In genomic region chr10:84641576-84641975, GRCm38 (mm10) we compare ENCODE assay signal across 17 mouse cellular contexts. TPM values are rescaled to one million over a fixed set of nuclear protein-coding genes. Genes with fewer than 3 reads are reported as not detected.
A peak's percentile ranks its signal among the peaks of the same experiment; 100 is the strongest.
DNase-seq lines count a peak whose midpoint lies in the region; ATAC-seq and TF ChIP-seq lines count a peak whose summit lies in the region.
"Had no signal": no experiment of that assay in that cellular context is flagged by ENCODE, and none has a peak within 500 bp of the region (broad histone marks: within the 10 kb centered on the region; RNA-seq: fewer than 3 reads in every experiment).

No protein-coding gene starts in this region.

- dilution Hi-C loops in CH12.LX (cut with MboI; ENCODE audit: extremely low pct_ligation_motif_present, extremely low pct_unique_long_range_greater_than_20kb, low sequenced_read_pairs), result no loop called here

- TF ChIP-seq CTCF in heart, postnatal 0 days (IDR thresholded peaks at IDR 0.05; ENCODE audit: low read depth), result peak; percentile 55
- TF ChIP-seq CTCF in liver, embryonic 14.5 days (IDR thresholded peaks at IDR 0.05; ENCODE audit: low read depth), result peak; percentile 16; the same call in 1 of the 2 replicates
- peak in 1 of 2 experiments; percentile 39; a peak in 2 of 4 replicates for TF ChIP-seq CTCF in CH12.LX (conservative IDR thresholded peaks at IDR 0.05 in 1 of 2, IDR thresholded peaks at IDR 0.05 in 1 of 2; ENCODE audit: low read depth in 2 of 2, low read length in 2 of 2)

- no peak for TF ChIP-seq POLR2A in CH12.LX (IDR thresholded peaks at IDR 0.05; ENCODE audit: low read depth, low read length)

- WGBS in heart, postnatal 0 days, result 80% methylated on average over 2 of the region's 2 CpGs
- 86% methylated on average over 2 of the region's 2 CpGs for WGBS in heart, embryonic 12.5 days
- 77% methylated on average over 2 of the region's 2 CpGs for WGBS in liver, embryonic 14.5 days (ENCODE audit: insufficient replicate concordance)
- WGBS in liver, embryonic 11.5 days, result 73% methylated on average over 2 of the region's 2 CpGs

- H3K36me3 ChIP-seq in heart, postnatal 0 days (replicated peaks; ENCODE audit: control insufficient read depth, insufficient read depth, low read length), result peaks cover 53% of the 10 kb centered on the region
- peaks cover 49% of the 10 kb centered on the region for H3K36me3 ChIP-seq in heart, embryonic 12.5 days
- H3K36me3 ChIP-seq in liver, embryonic 14.5 days (replicated peaks; ENCODE audit: control insufficient read depth, insufficient read depth, low read depth), result peaks cover 3% of the 10 kb centered on the region
- peaks cover 7% of the 10 kb centered on the region for H3K36me3 ChIP-seq in liver, embryonic 11.5 days (ENCODE audit: control insufficient read depth, insufficient read depth, low read length)
- H3K36me3 ChIP-seq in CH12.LX (replicated peaks in 1 of 2; ENCODE audit: control insufficient read depth in 1 of 2, insufficient read depth in 1 of 2, low read length in 1 of 2), result peaks cover 22 to 68% of the 10 kb centered on the region in 2 experiments

- no peak for TF ChIP-seq EP300 in heart, postnatal 0 days (IDR thresholded peaks at IDR 0.05; ENCODE audit: low read depth)
- TF ChIP-seq EP300 in liver, embryonic 14.5 days (IDR thresholded peaks at IDR 0.05; ENCODE audit: low read depth), result no peak
- no peak for TF ChIP-seq EP300 in CH12.LX (IDR thresholded peaks at IDR 0.05; ENCODE audit: low read length)

- DNase-seq in heart, postnatal 0 days (ENCODE audit: low spot score), result no peak
- DNase-seq in liver, embryonic 14.5 days (ENCODE audit: low read depth in 3 of 3, low spot score in 3 of 3), result no peak
- no peak for DNase-seq in liver, embryonic 11.5 days (ENCODE audit: low spot score)
- no peak for DNase-seq in CH12.LX (ENCODE audit: extremely low read depth)
- DNase-seq in adipocyte (ENCODE audit: low spot score), result peak; percentile 11
- no peak for DNase-seq in testis, postnatal 10 days (ENCODE audit: low spot score)
- DNase-seq: adrenal gland, adult 2 months; cerebellum, adult 9-10 months; gastrocnemius, postnatal 25 days; kidney, adult 8-10 months; thymus, adult 2 months had no signal

- no peaks in the 10 kb centered on the region for H3K79me2 ChIP-seq in CH12.LX (replicated peaks; ENCODE audit: control insufficient read depth, extremely low read depth, insufficient read depth, poor library complexity, severe bottlenecking)

- peak; percentile 47 for TF ChIP-seq RAD21 in CH12.LX (IDR thresholded peaks at IDR 0.05; ENCODE audit: low read depth, low read length)

- H3K9me3 ChIP-seq in heart, postnatal 0 days (replicated peaks; ENCODE audit: control insufficient read depth, low read length), result no peaks in the 10 kb centered on the region
- H3K9me3 ChIP-seq in heart, embryonic 12.5 days (replicated peaks), result no peaks in the 10 kb centered on the region
- no peaks in the 10 kb centered on the region for H3K9me3 ChIP-seq in liver, embryonic 14.5 days (ENCODE audit: control insufficient read depth, low read length)
- no peaks in the 10 kb centered on the region for H3K9me3 ChIP-seq in liver, embryonic 11.5 days (ENCODE audit: control insufficient read depth, low read length)
- no peaks in the 10 kb centered on the region for H3K9me3 ChIP-seq in CH12.LX (replicated peaks; ENCODE audit: low read length)
- H3K9me3 ChIP-seq: embryonic facial prominence, embryonic 13.5 days; forebrain, embryonic 15.5 days; heart, embryonic 13.5 days; hindbrain, embryonic 15.5 days; liver, embryonic 15.5 days had no signal

- H3K4me3 ChIP-seq in heart, postnatal 0 days (ENCODE audit: low read depth, low read length), result no peak overlapping the region
- H3K4me3 ChIP-seq in heart, embryonic 12.5 days, result no peak overlapping the region
- no peak overlapping the region for H3K4me3 ChIP-seq in liver, embryonic 14.5 days (ENCODE audit: insufficient read depth in 1 of 2, low read depth in 2 of 2, low read length in 2 of 2)
- H3K4me3 ChIP-seq in liver, embryonic 11.5 days (ENCODE audit: low read depth, low read length), result no peak overlapping the region
- no peak overlapping the region for H3K4me3 ChIP-seq in CH12.LX (replicated peaks in 1 of 3; ENCODE audit: low read depth in 2 of 3, low read length in 2 of 3, poor library complexity in 1 of 3)
- H3K4me3 ChIP-seq: embryonic facial prominence, embryonic 13.5 days; forebrain, embryonic 15.5 days; heart, embryonic 13.5 days; hindbrain, embryonic 15.5 days; liver, embryonic 15.5 days had no signal

- no peak for ATAC-seq in heart, postnatal 0 days (ENCODE audit: insufficient read depth, low read depth)
- ATAC-seq in heart, embryonic 12.5 days (ENCODE audit: insufficient number of reproducible peaks, low FRiP score), result no peak
- ATAC-seq in liver, embryonic 14.5 days (ENCODE audit: insufficient read depth), result no peak
- ATAC-seq in liver, embryonic 11.5 days (replicated peaks; ENCODE audit: low FRiP score), result no peak
- ATAC-seq: forebrain, embryonic 15.5 days had no signal

- H3K4me1 ChIP-seq in heart, postnatal 0 days (ENCODE audit: control insufficient read depth, insufficient read depth), result no peaks in the 10 kb centered on the region
- no peaks in the 10 kb centered on the region for H3K4me1 ChIP-seq in heart, embryonic 12.5 days (replicated peaks)
- H3K4me1 ChIP-seq in liver, embryonic 14.5 days (replicated peaks; ENCODE audit: control insufficient read depth in 2 of 2, insufficient read depth in 2 of 2, low read length in 1 of 2), result peaks cover 11 to 17% of the 10 kb centered on the region in 2 experiments
- peaks cover 3% of the 10 kb centered on the region for H3K4me1 ChIP-seq in liver, embryonic 11.5 days (replicated peaks; ENCODE audit: control insufficient read depth, insufficient read depth, low read length)
- peaks cover 8 to 31% of the 10 kb centered on the region in 2 experiments for H3K4me1 ChIP-seq in CH12.LX (ENCODE audit: control insufficient read depth in 1 of 2, insufficient read depth in 2 of 2)
- H3K4me1 ChIP-seq: embryonic facial prominence, embryonic 13.5 days had no signal

- H3K27ac ChIP-seq in heart, postnatal 0 days (ENCODE audit: low read depth), result no peak overlapping the region
- H3K27ac ChIP-seq in heart, embryonic 12.5 days (ENCODE audit: poor library complexity, severe bottlenecking), result no peak overlapping the region
- H3K27ac ChIP-seq in liver, embryonic 14.5 days, result no peak overlapping the region
- H3K27ac ChIP-seq in liver, embryonic 11.5 days (ENCODE audit: low read depth, low read length), result no peak overlapping the region
- no peak overlapping the region for H3K27ac ChIP-seq in CH12.LX (ENCODE audit: insufficient read depth, low read depth)
- H3K27ac ChIP-seq: embryonic facial prominence, embryonic 13.5 days; forebrain, embryonic 15.5 days; heart, embryonic 13.5 days; hindbrain, embryonic 15.5 days; liver, embryonic 15.5 days had no signal

- no peak overlapping the region for H3K9ac ChIP-seq in heart, postnatal 0 days (replicated peaks; ENCODE audit: low read depth, low read length)
- no peak overlapping the region for H3K9ac ChIP-seq in heart, embryonic 12.5 days
- no peak overlapping the region for H3K9ac ChIP-seq in liver, embryonic 14.5 days (replicated peaks)
- no peak overlapping the region for H3K9ac ChIP-seq in liver, embryonic 11.5 days (ENCODE audit: low read depth, low read length)
- no peak overlapping the region for H3K9ac ChIP-seq in CH12.LX (ENCODE audit: insufficient read depth, low read depth)
- H3K9ac ChIP-seq: embryonic facial prominence, embryonic 13.5 days; forebrain, embryonic 15.5 days; heart, embryonic 13.5 days; hindbrain, embryonic 15.5 days; liver, embryonic 15.5 days had no signal

- H3K27me3 ChIP-seq in heart, postnatal 0 days (ENCODE audit: control insufficient read depth, insufficient read depth, low read length), result no peaks in the 10 kb centered on the region
- H3K27me3 ChIP-seq in heart, embryonic 12.5 days (replicated peaks), result no peaks in the 10 kb centered on the region
- no peaks in the 10 kb centered on the region for H3K27me3 ChIP-seq in liver, embryonic 14.5 days (ENCODE audit: control insufficient read depth, insufficient read depth, low read length)
- no peaks in the 10 kb centered on the region for H3K27me3 ChIP-seq in liver, embryonic 11.5 days (replicated peaks; ENCODE audit: control insufficient read depth, insufficient read depth, low read length)
- H3K27me3 ChIP-seq in CH12.LX (replicated peaks), result no peaks in the 10 kb centered on the region
- H3K27me3 ChIP-seq: embryonic facial prominence, embryonic 13.5 days; forebrain, embryonic 15.5 days; heart, embryonic 13.5 days; hindbrain, embryonic 15.5 days; liver, embryonic 15.5 days had no signal

- H3K4me2 ChIP-seq in heart, postnatal 0 days (ENCODE audit: low read depth, low read length), result no peak overlapping the region
- H3K4me2 ChIP-seq in heart, embryonic 12.5 days, result no peak overlapping the region
- H3K4me2 ChIP-seq in liver, embryonic 14.5 days (ENCODE audit: low read depth), result no peak overlapping the region
- no peak overlapping the region for H3K4me2 ChIP-seq in liver, embryonic 11.5 days
- no peak overlapping the region for H3K4me2 ChIP-seq in CH12.LX (ENCODE audit: insufficient read depth, low read depth, poor library complexity, severe bottlenecking)
- H3K4me2 ChIP-seq: embryonic facial prominence, embryonic 13.5 days; forebrain, embryonic 15.5 days; heart, embryonic 13.5 days; hindbrain, embryonic 15.5 days; liver, embryonic 15.5 days had no signal

- in situ Hi-C loops in CH12.LX (cut with MboI; ENCODE audit: low pct_ligation_motif_present, low pct_unique_long_range_greater_than_20kb, low sequenced_read_pairs), result loop anchor here (10.0 kb wide), 1 partner anchor 393 kb away; no protein-coding TSS in a partner anchor

TF ChIP-seq in CH12.LX, 34 proteins besides CTCF, POLR2A, EP300 and RAD21:
- TF ChIP-seq RCOR1 (conservative IDR thresholded peaks at IDR 0.05; ENCODE audit: low read depth, low read length) (no peak), ZNF384 (IDR thresholded peaks at IDR 0.05; ENCODE audit: low read depth, low read length) (peak; percentile 78), SMC3 (IDR thresholded peaks at IDR 0.05; ENCODE audit: low read depth, low read length) (peak; percentile 19)

RNA-seq across cellular contexts. Expression of gene Polr3b, which starts 19.5 kb away (rescaled TPM):
- total RNA-seq in heart, postnatal 0 days (2014; rRNA removed; ENCODE audit: low replicate concordance), result 7.7 and 8.2 TPM in 2 replicates
- 4.8 and 5.2 TPM in 2 replicates for polyA plus RNA-seq in heart, postnatal 0 days (2015; fragmentation: Nextera tagmentation; extraction: Ambion mirVana)
- 13.3 and 13.4 TPM in 2 replicates for polyA plus RNA-seq in heart, embryonic 12.5 days (2016; fragmentation: Nextera tagmentation; extraction: Ambion mirVana)
- polyA plus RNA-seq in liver, embryonic 14.5 days (2012; rRNA removed), result 2.2 and 3.7 TPM in 2 replicates
- polyA plus RNA-seq in liver, embryonic 14.5 days (2014; fragmentation: Nextera tagmentation; extraction: Ambion mirVana), result 5.8 and 6.5 TPM in 2 replicates
- polyA plus RNA-seq in liver, embryonic 11.5 days (2014; fragmentation: Nextera tagmentation; extraction: Ambion mirVana), result 15.8 and 16.5 TPM in 2 replicates
- total RNA-seq in CH12.LX (2012; rRNA removed), result 13.0 and 14.1 TPM in 2 replicates
- 15.5 and 16.3 TPM in 2 replicates for total RNA-seq in CH12.LX (2014; rRNA removed)
- 20.8 and 26.5 TPM in 2 replicates for polyA plus RNA-seq in CH12.LX (2012; ENCODE audit: insufficient read length, low read depth)
